Mouse (Mus musculus): Measurements from ENCODE around the gene Gse1. TPM values are rescaled to one million over a fixed set of nuclear protein-coding genes. Genes with fewer than 3 reads are reported as not detected.

Gene Gse1
- polyA plus RNA-seq, 1 experiment from 2014 or later = 22.2 TPM

- Histone ChIP-seq H3K27ac (ENCODE audit: low read depth, low read length) (peak overlapping the region; percentile 89), H3K36me3 (ENCODE audit: control insufficient read depth, insufficient read depth, low read length) (no peaks in the 10 kb centered on the region), H3K27me3 (ENCODE audit: control insufficient read depth, insufficient read depth, low read length) (peaks cover 9% of the 10 kb centered on the region), H3K9ac (ENCODE audit: low read length) (peak overlapping the region; percentile 28), H3K4me3 (ENCODE audit: low read depth, low read length) (no peak overlapping the region), H3K4me1 (replicated peaks; ENCODE audit: control insufficient read depth, insufficient read depth, low read length) (peaks cover 89% of the 10 kb centered on the region), H3K9me3 (ENCODE audit: control insufficient read depth, low read length) (no peaks in the 10 kb centered on the region), H3K4me2 (ENCODE audit: low read depth, low read length, severe bottlenecking) (peak overlapping the region; percentile 32)
- 2% methylated on average over 26 of the region's 26 CpGs for WGBS
- ATAC-seq (replicated peaks; ENCODE audit: low FRiP score) = peak; percentile 60
- DNase-seq (ENCODE audit: low spot score) = peak; percentile 85
Observed at GRCm38 (mm10) chr8:120513638-120514461, 285.6 kb downstream of the Gse1 start.

- Histone ChIP-seq H3K9ac (ENCODE audit: low read length) (no peak overlapping the region), H3K4me1 (replicated peaks; ENCODE audit: control insufficient read depth, insufficient read depth, low read length) (peaks cover 86% of the 10 kb centered on the region), H3K9me3 (ENCODE audit: control insufficient read depth, low read length) (no peaks in the 10 kb centered on the region), H3K4me2 (ENCODE audit: low read depth, low read length, severe bottlenecking) (no peak overlapping the region), H3K36me3 (ENCODE audit: control insufficient read depth, insufficient read depth, low read length) (no peaks in the 10 kb centered on the region), H3K27ac (ENCODE audit: low read depth, low read length) (no peak overlapping the region), H3K4me3 (ENCODE audit: low read depth, low read length) (no peak overlapping the region), H3K27me3 (ENCODE audit: control insufficient read depth, insufficient read depth, low read length) (peaks cover 9% of the 10 kb centered on the region)
- WGBS = 86% methylated on average over 2 of the region's 2 CpGs
- DNase-seq (ENCODE audit: low spot score) (no peak), ATAC-seq (replicated peaks; ENCODE audit: low FRiP score) (no peak)
Observed at GRCm38 (mm10) chr8:120515214-120515613, 287.0 kb downstream of the Gse1 start.

DNA sequence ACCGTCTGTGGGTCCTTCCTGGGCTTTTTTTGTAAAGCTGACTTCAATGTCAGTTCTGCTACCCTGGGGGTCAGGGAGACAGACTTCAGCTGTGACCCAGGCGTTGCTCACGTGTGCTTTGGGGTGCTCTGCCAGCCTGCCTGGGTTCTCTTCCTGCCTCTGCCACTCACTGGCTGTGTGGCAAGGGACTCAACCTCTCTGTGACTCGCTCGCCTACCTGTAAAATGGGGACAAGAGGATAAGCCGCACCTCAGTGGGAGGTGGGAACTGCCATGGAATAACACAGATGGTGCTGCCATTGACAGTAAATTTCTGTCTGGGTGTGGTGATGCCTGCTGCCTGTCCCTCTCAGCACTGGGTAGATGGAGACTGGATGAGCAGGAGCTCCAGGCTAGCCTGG is 287.4 kb downstream of the Gse1 start:
- H3K4me1 ChIP-seq (replicated peaks; ENCODE audit: control insufficient read depth, insufficient read depth, low read length) = peaks cover 87% of the 10 kb centered on the region
- ATAC-seq (replicated peaks; ENCODE audit: low FRiP score) (no peak), DNase-seq (ENCODE audit: low spot score) (no peak)
- no peak overlapping the region for H3K4me3 ChIP-seq (ENCODE audit: low read depth, low read length)
- no peaks in the 10 kb centered on the region for H3K9me3 ChIP-seq (ENCODE audit: control insufficient read depth, low read length)
- H3K4me2 ChIP-seq (ENCODE audit: low read depth, low read length, severe bottlenecking) = no peak overlapping the region
- 83% methylated on average over 6 of the region's 6 CpGs for WGBS
- H3K36me3 ChIP-seq (ENCODE audit: control insufficient read depth, insufficient read depth, low read length) = no peaks in the 10 kb centered on the region
- H3K27ac ChIP-seq (ENCODE audit: low read depth, low read length) = no peak overlapping the region
- peaks cover 8% of the 10 kb centered on the region for H3K27me3 ChIP-seq (ENCODE audit: control insufficient read depth, insufficient read depth, low read length)
- no peak overlapping the region for H3K9ac ChIP-seq (ENCODE audit: low read length)

GRCm38 (mm10) chr8:120516182-120516755 is 288.0 kb downstream of the Gse1 start:
- no peaks in the 10 kb centered on the region for H3K36me3 ChIP-seq (ENCODE audit: control insufficient read depth, insufficient read depth, low read length)
- ATAC-seq (replicated peaks; ENCODE audit: low FRiP score) = no peak
- 9% methylated on average over 10 of the region's 12 CpGs for WGBS
- H3K4me3 ChIP-seq (ENCODE audit: low read depth, low read length) = no peak overlapping the region
- peak overlapping the region; percentile 37; the same call in 1 of the 2 replicates for H3K27ac ChIP-seq (ENCODE audit: low read depth, low read length)
- peak overlapping the region; percentile 32; the same call in 1 of the 2 replicates for H3K4me2 ChIP-seq (ENCODE audit: low read depth, low read length, severe bottlenecking)
- peaks cover 7% of the 10 kb centered on the region for H3K27me3 ChIP-seq (ENCODE audit: control insufficient read depth, insufficient read depth, low read length)
- peaks cover 83% of the 10 kb centered on the region for H3K4me1 ChIP-seq (replicated peaks; ENCODE audit: control insufficient read depth, insufficient read depth, low read length)
- peak; percentile 81 for DNase-seq (ENCODE audit: low spot score)
- H3K9me3 ChIP-seq (ENCODE audit: control insufficient read depth, low read length) = no peaks in the 10 kb centered on the region
- H3K9ac ChIP-seq (ENCODE audit: low read length) = no peak overlapping the region

DNA sequence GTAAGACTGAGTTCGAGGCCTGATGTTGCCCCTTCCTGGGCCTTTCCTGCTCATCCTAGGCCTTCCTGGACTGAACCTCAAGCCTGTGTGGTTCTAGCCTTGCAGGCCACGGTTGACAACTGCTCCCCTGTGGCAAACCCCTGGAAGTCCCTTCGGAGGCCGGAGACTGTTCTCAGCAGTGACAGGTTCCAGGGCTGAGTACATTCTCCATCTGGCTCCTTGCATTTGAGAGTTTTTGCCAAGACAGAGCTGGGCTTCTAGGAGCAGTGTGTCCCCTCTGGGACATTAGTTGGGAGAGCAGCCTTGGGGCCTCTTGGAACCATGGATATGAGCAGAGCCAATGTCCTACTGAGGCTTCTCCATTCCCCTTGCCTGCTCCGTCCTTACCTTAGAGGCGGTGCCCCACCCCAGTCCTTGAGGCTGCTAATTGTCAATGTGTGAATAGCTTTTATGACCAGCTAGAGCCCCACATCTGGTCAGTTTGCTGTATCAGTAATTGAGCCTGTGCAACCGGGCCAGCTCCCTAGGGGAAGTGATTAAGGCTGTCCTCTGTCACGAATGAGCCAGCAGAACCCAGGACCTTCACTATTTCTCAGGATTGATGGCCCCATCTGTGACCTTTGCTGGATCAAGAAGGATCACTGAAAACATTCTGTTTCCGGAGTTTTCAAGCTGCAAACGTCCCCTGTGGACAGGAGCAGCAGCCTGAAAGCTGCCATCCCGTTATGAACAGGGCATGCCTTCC is 289.6 kb downstream of the Gse1 start:
- Histone ChIP-seq H3K4me2 (ENCODE audit: low read depth, low read length, severe bottlenecking) (no peak overlapping the region), H3K27ac (ENCODE audit: low read depth, low read length) (no peak overlapping the region), H3K9me3 (ENCODE audit: control insufficient read depth, low read length) (no peaks in the 10 kb centered on the region), H3K27me3 (ENCODE audit: control insufficient read depth, insufficient read depth, low read length) (peaks cover 5% of the 10 kb centered on the region), H3K4me1 (replicated peaks; ENCODE audit: control insufficient read depth, insufficient read depth, low read length) (peaks cover 76% of the 10 kb centered on the region), H3K9ac (ENCODE audit: low read length) (no peak overlapping the region; the same call in 1 of the 2 replicates), H3K36me3 (ENCODE audit: control insufficient read depth, insufficient read depth, low read length) (no peaks in the 10 kb centered on the region), H3K4me3 (ENCODE audit: low read depth, low read length) (no peak overlapping the region)
- no peak for ATAC-seq (replicated peaks; ENCODE audit: low FRiP score)
- 44% methylated on average over 11 of the region's 11 CpGs for WGBS
- no peak for DNase-seq (ENCODE audit: low spot score)

GRCm38 (mm10) chr8:120518736-120519534 is 290.7 kb downstream of the Gse1 start:
- WGBS = 48% methylated on average over 14 of the region's 14 CpGs

GRCm38 (mm10) chr8:120520287-120520686 is 292.0 kb downstream of the Gse1 start:
- Histone ChIP-seq H3K27ac (ENCODE audit: low read depth, low read length) (peak overlapping the region; percentile 67), H3K27me3 (ENCODE audit: control insufficient read depth, insufficient read depth, low read length) (peaks cover 6% of the 10 kb centered on the region), H3K4me2 (ENCODE audit: low read depth, low read length, severe bottlenecking) (0 out of 2 replicates have a peak overlapping the region, but pooled peaks have one; percentile 3), H3K4me1 (replicated peaks; ENCODE audit: control insufficient read depth, insufficient read depth, low read length) (peaks cover 60% of the 10 kb centered on the region), H3K9me3 (ENCODE audit: control insufficient read depth, low read length) (no peaks in the 10 kb centered on the region), H3K4me3 (ENCODE audit: low read depth, low read length) (no peak overlapping the region), H3K9ac (ENCODE audit: low read length) (peak overlapping the region; percentile 20; the same call in 1 of the 2 replicates), H3K36me3 (ENCODE audit: control insufficient read depth, insufficient read depth, low read length) (no peaks in the 10 kb centered on the region)
- 58% methylated on average over 15 of the region's 15 CpGs for WGBS
- 0 out of 2 replicates have a peak, but pooled peaks have one; percentile 3 for ATAC-seq (replicated peaks; ENCODE audit: low FRiP score)
- DNase-seq (ENCODE audit: low spot score) = no peak

More at GRCm38 (mm10) chr8:120518736-120519534, 290.7 kb downstream of the Gse1 start:
- Histone ChIP-seq H3K4me1 (replicated peaks; ENCODE audit: control insufficient read depth, insufficient read depth, low read length) (peaks cover 67% of the 10 kb centered on the region), H3K36me3 (ENCODE audit: control insufficient read depth, insufficient read depth, low read length) (no peaks in the 10 kb centered on the region), H3K4me3 (ENCODE audit: low read depth, low read length) (no peak overlapping the region), H3K27me3 (ENCODE audit: control insufficient read depth, insufficient read depth, low read length) (peaks cover 9% of the 10 kb centered on the region), H3K4me2 (ENCODE audit: low read depth, low read length, severe bottlenecking) (no peak overlapping the region), H3K9ac (ENCODE audit: low read length) (no peak overlapping the region), H3K9me3 (ENCODE audit: control insufficient read depth, low read length) (no peaks in the 10 kb centered on the region), H3K27ac (ENCODE audit: low read depth, low read length) (no peak overlapping the region)
- ATAC-seq (replicated peaks; ENCODE audit: low FRiP score) = no peak
- peak; percentile 72 for DNase-seq (ENCODE audit: low spot score)
